Mouse (Mus musculus) CH12.LX (cell line): ENCODE measurements at regions not wholly inside any gene's neighbourhood (a gene's known extent, or its start where the extent isn't known, plus 50 kb on each side); places are given as distances from the start of the nearest gene placed in this dataset.

Experiments
- DNase-seq: peaks from one replicate; pipeline ENCODE4 v3.0.0-alpha.2; 2013; ENCODE audit errors: extremely low read depth
- H3K27ac ChIP-seq: 2 replicates; pipeline ENCODE4 v1.5.1; 2012; ENCODE audit warnings: low read depth, mild to moderate bottlenecking, control low read depth, moderate library complexity; ENCODE audit not compliant: insufficient read depth
- H3K27me3 ChIP-seq: replicated peaks from 2 replicates; pipeline ENCODE3; 2012; ENCODE audit warnings: inconsistent platforms
- H3K36me3 ChIP-seq, 2 experiments: replicated peaks in 1 of 2; 2 replicates each; pipeline versions ENCODE3 to v1.6.1; 2012; ENCODE audit warnings: inconsistent platforms in 1 of 2, low read length in 1 of 2, mild to moderate bottlenecking in 1 of 2, mixed read lengths in 1 of 2, moderate library complexity in 1 of 2; ENCODE audit not compliant: control insufficient read depth in 1 of 2, insufficient read depth in 1 of 2
- H3K4me1 ChIP-seq, 2 experiments: 2 replicates each; pipeline ENCODE4 v1.6.1; 2012; ENCODE audit warnings: inconsistent platforms in 1 of 2, moderate library complexity in 1 of 2; ENCODE audit not compliant: insufficient read depth in 2 of 2, control insufficient read depth in 1 of 2
- H3K4me2 ChIP-seq: 2 replicates; pipeline ENCODE4 v1.6.1; 2012; ENCODE audit warnings: low read depth, mild to moderate bottlenecking, control low read depth; ENCODE audit not compliant: poor library complexity, insufficient read depth, severe bottlenecking
- H3K4me3 ChIP-seq, 3 experiments: fragments of 150-350 bp in 1 of 3; sonication (generic) in 1 of 3; replicated peaks in 1 of 3; 2 replicates each; pipeline versions ENCODE3 to v1.5.1; 2011 to 2012; ENCODE audit warnings: low read depth in 2 of 3, low read length in 2 of 3, mild to moderate bottlenecking in 2 of 3, moderate library complexity in 2 of 3, control low read depth in 1 of 3, improper control_type of control experiment in 1 of 3, inconsistent platforms in 1 of 3, mixed read lengths in 1 of 3; ENCODE audit not compliant: poor library complexity in 1 of 3
- H3K79me2 ChIP-seq: replicated peaks from 2 replicates; pipeline ENCODE4 v1.6.1; 2012; ENCODE audit warnings: mild to moderate bottlenecking, moderate library complexity; ENCODE audit not compliant: control insufficient read depth, poor library complexity, insufficient read depth, severe bottlenecking; ENCODE audit errors: extremely low read depth
- H3K9ac ChIP-seq: 2 replicates; pipeline ENCODE4 v1.6.1; 2012; ENCODE audit warnings: low read depth, mild to moderate bottlenecking, control low read depth, moderate library complexity; ENCODE audit not compliant: insufficient read depth
- H3K9me3 ChIP-seq: replicated peaks from 2 replicates; pipeline ENCODE3; 2012; ENCODE audit warnings: low read length, inconsistent platforms, mixed read lengths
- BHLHE40 ChIP-seq: IDR thresholded peaks from 2 replicates; pipeline ENCODE4 v1.6.1; 2011; ENCODE audit warnings: mild to moderate bottlenecking, low read depth, low read length, improper control_type of control experiment
- CHD2 ChIP-seq: IDR thresholded peaks from 2 replicates; pipeline ENCODE4 v1.6.1; 2011; ENCODE audit warnings: low read length, improper control_type of control experiment
- ELF1 ChIP-seq: IDR thresholded peaks from 2 replicates; pipeline ENCODE4 v1.6.1; 2014; ENCODE audit warnings: low read depth, mild to moderate bottlenecking, inconsistent platforms, low read length, improper control_type of control experiment
- EP300 ChIP-seq: IDR thresholded peaks from 2 replicates; pipeline ENCODE4 v1.6.1; 2011; ENCODE audit warnings: low read length, improper control_type of control experiment
- ETS1 ChIP-seq: conservative IDR thresholded peaks from 2 replicates; pipeline ENCODE4 v1.6.1; 2012; ENCODE audit warnings: low read depth, mild to moderate bottlenecking, inconsistent platforms, low read length, improper control_type of control experiment, moderate library complexity
- GABPA ChIP-seq: IDR thresholded peaks from 2 replicates; pipeline ENCODE4 v1.6.1; 2012; ENCODE audit warnings: low read depth, low read length, improper control_type of control experiment, inconsistent platforms; ENCODE audit not compliant: insufficient replicate concordance
- IRF4 ChIP-seq: IDR thresholded peaks from 2 replicates; pipeline ENCODE4 v1.6.1; 2014; ENCODE audit warnings: low read depth, mild to moderate bottlenecking, inconsistent platforms, low read length, improper control_type of control experiment
- JUND ChIP-seq: conservative IDR thresholded peaks from 2 replicates; pipeline ENCODE4 v1.6.1; 2011; ENCODE audit warnings: low read depth, low read length, improper control_type of control experiment
- KAT2A ChIP-seq: IDR thresholded peaks from 2 replicates; pipeline ENCODE4 v1.6.1; 2012; ENCODE audit warnings: low read length, improper control_type of control experiment, inconsistent platforms; ENCODE audit not compliant: insufficient replicate concordance
- MAFK ChIP-seq: IDR thresholded peaks from 2 replicates; pipeline ENCODE4 v1.6.1; 2011; ENCODE audit warnings: low read length, improper control_type of control experiment; ENCODE audit not compliant: insufficient replicate concordance
- MAX ChIP-seq: IDR thresholded peaks from 2 replicates; pipeline ENCODE4 v1.6.1; 2011; ENCODE audit warnings: low read length, improper control_type of control experiment
- MAZ ChIP-seq: IDR thresholded peaks from 2 replicates; pipeline ENCODE4 v1.6.1; 2012; ENCODE audit warnings: low read depth, mild to moderate bottlenecking, inconsistent platforms, low read length, improper control_type of control experiment, moderate library complexity
- MEF2A ChIP-seq: IDR thresholded peaks from 2 replicates; pipeline ENCODE4 v1.6.1; 2014; ENCODE audit warnings: low read depth, mild to moderate bottlenecking, inconsistent platforms, low read length, improper control_type of control experiment, borderline replicate concordance
- MXI1 ChIP-seq: IDR thresholded peaks from 2 replicates; pipeline ENCODE4 v1.6.1; 2011; ENCODE audit warnings: mild to moderate bottlenecking, low read depth, low read length, improper control_type of control experiment
- MYC ChIP-seq: IDR thresholded peaks from 2 replicates; pipeline ENCODE4 v1.6.1; 2011; ENCODE audit warnings: low read depth, mild to moderate bottlenecking, improper control_type of control experiment, low read length
- NRF1 ChIP-seq: IDR thresholded peaks from 2 replicates; pipeline ENCODE4 v1.6.1; 2014; ENCODE audit warnings: low read depth, mild to moderate bottlenecking, inconsistent platforms, low read length, improper control_type of control experiment, moderate library complexity
- PAX5 ChIP-seq: IDR thresholded peaks from 2 replicates; pipeline ENCODE4 v1.6.1; 2012; ENCODE audit warnings: low read length, inconsistent platforms, mixed read lengths
- RCOR1 ChIP-seq: conservative IDR thresholded peaks from 2 replicates; pipeline ENCODE4 v1.6.1; 2012; ENCODE audit warnings: low read depth, mild to moderate bottlenecking, inconsistent platforms, low read length, improper control_type of control experiment
- SMC3 ChIP-seq: IDR thresholded peaks from 2 replicates; pipeline ENCODE4 v1.6.1; 2011; ENCODE audit warnings: low read depth, low read length, improper control_type of control experiment
- TBP ChIP-seq: conservative IDR thresholded peaks from 2 replicates; pipeline ENCODE4 v1.6.1; 2011; ENCODE audit warnings: low read depth, low read length, improper control_type of control experiment
- UBTF ChIP-seq: IDR thresholded peaks from 2 replicates; pipeline ENCODE4 v1.6.1; 2012; ENCODE audit warnings: low read depth, mild to moderate bottlenecking, inconsistent platforms, low read length, improper control_type of control experiment, moderate library complexity
- USF2 ChIP-seq: conservative IDR thresholded peaks from 2 replicates; pipeline ENCODE4 v1.6.1; 2011; ENCODE audit warnings: low read depth, low read length, improper control_type of control experiment
- ZKSCAN1 ChIP-seq: IDR thresholded peaks from 2 replicates; pipeline ENCODE4 v1.6.1; 2012; ENCODE audit warnings: low read depth, inconsistent platforms, low read length, improper control_type of control experiment, borderline replicate concordance
- ZMIZ1 ChIP-seq: IDR thresholded peaks from 2 replicates; pipeline ENCODE4 v1.6.1; 2012; ENCODE audit warnings: low read depth, mild to moderate bottlenecking, inconsistent platforms, low read length, improper control_type of control experiment
- ZNF384 ChIP-seq: IDR thresholded peaks from 2 replicates; pipeline ENCODE4 v1.6.1; 2012; ENCODE audit warnings: low read depth, low read length, improper control_type of control experiment, inconsistent platforms
- dilution Hi-C: fragments of 300-500 bp; cut with MboI; formaldehyde crosslinking; loops from 2 replicates; pipeline ENCODE4 v1.14.3; 2020; ENCODE audit warnings: low sequenced_read_pairs; ENCODE audit not compliant: extremely low pct_unique_long_range_greater_than_20kb, extremely low pct_ligation_motif_present
- in situ Hi-C: fragments of 300-500 bp; cut with MboI; formaldehyde crosslinking; loops from 3 replicates; pipeline ENCODE4 v1.14.3; 2019; ENCODE audit warnings: low sequenced_read_pairs, low pct_ligation_motif_present, low pct_unique_long_range_greater_than_20kb, mixed read lengths

- no peaks in the 10 kb centered on the region for H3K27me3 ChIP-seq
- no peak overlapping the region for H3K4me2 ChIP-seq
- no peak for DNase-seq
- H3K79me2 ChIP-seq, result no peaks in the 10 kb centered on the region
- H3K4me1 ChIP-seq, result no peaks in the 10 kb centered on the region
- TF ChIP-seq CHD2, result no peak
- no peak for TF ChIP-seq GABPA
- TF ChIP-seq MYC, result no peak
- TF ChIP-seq SMC3, result no peak
- TF ChIP-seq RCOR1, result no peak
- no peak for TF ChIP-seq MEF2A
- no peak for TF ChIP-seq ZKSCAN1
- TF ChIP-seq JUND, result no peak
- no peak for TF ChIP-seq UBTF
- TF ChIP-seq IRF4, result no peak
- TF ChIP-seq ZNF384, result no peak
- TF ChIP-seq NRF1, result no peak
- no peak for TF ChIP-seq MAX
- no peak for TF ChIP-seq ETS1
- no peak for TF ChIP-seq EP300
- TF ChIP-seq USF2, result no peak
- TF ChIP-seq KAT2A, result no peak
- no peak overlapping the region for H3K27ac ChIP-seq
- no peak overlapping the region for H3K9ac ChIP-seq
- dilution Hi-C loops (no loop called here), in situ Hi-C loops (no loop called here)
- no peaks in the 10 kb centered on the region for H3K9me3 ChIP-seq
- H3K4me3 ChIP-seq, result no peak overlapping the region
- H3K36me3 ChIP-seq, result no peaks in the 10 kb centered on the region
Measured at GRCm38 (mm10) chr12:118637214-118637613, 208.9 kb upstream of the Sp8 start.

- H3K4me1 ChIP-seq, result no peaks in the 10 kb centered on the region
- no peak overlapping the region for H3K4me3 ChIP-seq
- no peak overlapping the region for H3K27ac ChIP-seq
- in situ Hi-C loops, result no loop called here
- H3K4me2 ChIP-seq, result no peak overlapping the region
- H3K79me2 ChIP-seq, result no peaks in the 10 kb centered on the region
- dilution Hi-C loops, result no loop called here
- TF ChIP-seq IRF4 (no peak), MXI1 (no peak), MAFK (no peak), ZMIZ1 (no peak), ZNF384 (no peak), MEF2A (no peak), MAZ (no peak), TBP (no peak), KAT2A (no peak), RCOR1 (no peak), BHLHE40 (no peak), ELF1 (no peak), PAX5 (no peak), MAX (no peak), ZKSCAN1 (no peak)
- H3K9me3 ChIP-seq, result no peaks in the 10 kb centered on the region
- DNase-seq, result no peak
- H3K27me3 ChIP-seq, result no peaks in the 10 kb centered on the region
- H3K9ac ChIP-seq, result no peak overlapping the region
- H3K36me3 ChIP-seq, result no peaks in the 10 kb centered on the region
Measured at GRCm38 (mm10) chr12:118635456-118635855, 210.7 kb upstream of the Sp8 start.
